Mouse (Mus musculus) limb, embryonic 13.5 days (tissue): Measurements from ENCODE around the gene Akap4. TPM values are rescaled to one million over a fixed set of nuclear protein-coding genes. Genes with fewer than 3 reads are reported as not detected.

ENCODE experiments used
- polyA plus RNA-seq: library from polyadenylated mRNA; unstranded; fragments of >200 nt; fragmentation: Nextera tagmentation; extraction: Ambion mirVana; gene quantifications from 2 replicates; pipeline ENCODE4 v1.2.1, GENCODE M21; 2015

Akap4 gene
- polyA plus RNA-seq, 1 experiment from 2014 or later = not detected

Other genes starting within 250 kb of the Akap4 start
- gene Ccnb3, start 25.9 kb upstream of the Akap4 start, polyA plus RNA-seq = 0.14 and 0.19 TPM in 2 replicates